Mouse (Mus musculus) E14TG2a.4 (cell line): ENCODE results near the gene Jph4.

Source experiments
- H3K27me3 ChIP-seq: 2 replicates; pipeline ENCODE4 v1.6.1; 2014; ENCODE audit warnings: low read length, control low read depth; ENCODE audit not compliant: insufficient read depth
- H3K36me3 ChIP-seq: 2 replicates; pipeline ENCODE4 v1.6.1; 2014; ENCODE audit warnings: low read length, control low read depth; ENCODE audit not compliant: insufficient read depth
- H3K4me1 ChIP-seq: replicated peaks from 2 replicates; pipeline ENCODE4 v1.6.1; 2014; ENCODE audit warnings: low read depth, low read length, control low read depth
- H3K4me3 ChIP-seq: replicated peaks from 2 replicates; pipeline ENCODE4 v1.5.1; 2014; ENCODE audit warnings: mild to moderate bottlenecking, low read length
- H3K9me3 ChIP-seq: 2 replicates; pipeline ENCODE4 v1.6.1; 2014; ENCODE audit warnings: low read length, control low read depth
- CTCF ChIP-seq: conservative IDR thresholded peaks from 2 replicates; pipeline ENCODE4 v1.5.1; 2014; ENCODE audit warnings: low read length
- NANOG ChIP-seq: IDR thresholded peaks from 2 replicates; pipeline ENCODE4 v1.6.1; 2014; ENCODE audit warnings: borderline replicate concordance, low read length, mixed read lengths
- POU5F1 ChIP-seq: IDR thresholded peaks from 2 replicates; pipeline ENCODE4 v1.6.1; 2014; ENCODE audit warnings: low read length, borderline replicate concordance

The Jph4 gene

DNA sequence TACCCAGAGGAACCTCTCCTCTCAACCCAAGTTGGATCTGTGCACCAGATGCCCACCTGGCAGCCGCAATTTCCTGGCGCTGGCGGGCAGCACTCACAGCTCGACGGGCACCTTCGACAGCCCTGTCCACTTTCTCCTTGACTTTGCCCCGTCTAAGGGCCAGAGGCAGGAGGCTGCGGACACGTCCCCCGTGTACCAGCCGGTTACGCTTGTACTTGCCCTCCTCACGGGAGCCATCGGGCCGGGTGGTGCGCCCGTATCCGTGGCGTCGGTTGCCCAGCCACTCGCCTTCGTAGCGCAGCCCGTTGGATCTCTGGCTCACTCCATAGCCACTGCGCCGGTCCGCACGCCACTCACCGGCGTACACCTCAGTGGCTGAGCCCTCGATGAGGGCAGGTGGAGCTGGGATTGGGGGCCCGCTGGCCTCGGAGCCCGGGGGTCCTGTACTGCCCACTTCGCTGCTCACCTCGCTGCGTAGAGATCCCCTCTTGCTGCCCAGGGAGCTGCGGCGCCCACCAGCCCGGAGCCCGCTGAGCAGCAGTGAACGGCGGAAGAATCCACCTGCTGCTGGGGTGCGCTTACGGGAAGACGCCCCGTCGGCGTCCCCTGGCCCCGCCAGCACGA, 3.3 kb downstream of the Jph4 start:
- no peaks in the 10 kb centered on the region for H3K36me3 ChIP-seq

DNA sequence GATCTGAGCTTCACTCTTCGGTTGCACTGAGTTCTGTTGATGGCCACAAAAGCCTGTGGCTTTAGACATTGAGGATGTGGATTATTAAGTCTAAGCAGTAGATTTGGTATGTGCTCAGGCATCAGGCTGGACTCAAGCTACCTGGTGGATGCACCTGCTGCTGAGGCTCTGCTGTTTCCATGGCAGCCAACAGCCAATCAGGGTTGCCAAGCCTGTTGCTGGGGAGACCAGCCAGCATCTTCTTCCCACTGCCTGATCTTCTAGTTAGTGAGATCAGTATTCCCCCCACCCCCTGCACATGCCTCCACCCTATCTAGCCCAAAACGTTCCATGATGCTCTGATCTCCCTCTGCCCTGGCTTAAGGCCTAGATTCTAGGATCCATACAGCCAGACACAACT, 5.0 kb downstream of the Jph4 start:
- peaks cover 88% of the 10 kb centered on the region for H3K27me3 ChIP-seq
- H3K4me3 ChIP-seq = no peak overlapping the region
- H3K4me1 ChIP-seq = peaks cover 63% of the 10 kb centered on the region
- H3K9me3 ChIP-seq = no peaks in the 10 kb centered on the region
- TF ChIP-seq POU5F1 = no peak
- TF ChIP-seq NANOG = no peak
- no peak for TF ChIP-seq CTCF
- H3K36me3 ChIP-seq = no peaks in the 10 kb centered on the region

More for the DNA sequence above, 3.3 kb downstream of the Jph4 start:
- H3K4me1 ChIP-seq = peaks cover 56% of the 10 kb centered on the region
- no peak for TF ChIP-seq CTCF
- TF ChIP-seq NANOG = no peak
- no peak for TF ChIP-seq POU5F1
- H3K9me3 ChIP-seq = no peaks in the 10 kb centered on the region
- H3K27me3 ChIP-seq = peaks cover 88% of the 10 kb centered on the region
- peak overlapping the region; percentile 85 for H3K4me3 ChIP-seq

DNA sequence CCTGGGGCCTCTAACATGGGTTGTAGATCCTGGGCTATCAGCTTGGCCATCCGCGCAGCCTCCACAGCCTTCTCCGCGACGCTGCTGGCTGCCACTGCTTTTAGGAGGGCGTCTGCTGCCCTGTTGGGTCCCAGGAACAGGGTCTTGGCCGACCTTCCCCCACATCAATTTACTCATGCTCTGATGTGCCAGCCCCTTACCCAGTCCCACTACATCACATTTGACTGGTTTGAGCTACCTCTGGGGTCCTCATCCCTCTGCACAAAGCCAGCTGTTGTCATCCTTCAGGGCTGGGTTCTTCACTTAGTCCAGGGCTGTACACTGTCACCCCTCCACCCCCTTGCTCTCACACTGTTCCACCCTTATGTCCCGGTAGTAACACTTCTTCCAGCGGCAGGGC, 6.7 kb downstream of the Jph4 start:
- H3K36me3 ChIP-seq = no peaks in the 10 kb centered on the region
- no peak overlapping the region for H3K4me3 ChIP-seq
- TF ChIP-seq NANOG (no peak), POU5F1 (no peak), CTCF (no peak)

DNA sequence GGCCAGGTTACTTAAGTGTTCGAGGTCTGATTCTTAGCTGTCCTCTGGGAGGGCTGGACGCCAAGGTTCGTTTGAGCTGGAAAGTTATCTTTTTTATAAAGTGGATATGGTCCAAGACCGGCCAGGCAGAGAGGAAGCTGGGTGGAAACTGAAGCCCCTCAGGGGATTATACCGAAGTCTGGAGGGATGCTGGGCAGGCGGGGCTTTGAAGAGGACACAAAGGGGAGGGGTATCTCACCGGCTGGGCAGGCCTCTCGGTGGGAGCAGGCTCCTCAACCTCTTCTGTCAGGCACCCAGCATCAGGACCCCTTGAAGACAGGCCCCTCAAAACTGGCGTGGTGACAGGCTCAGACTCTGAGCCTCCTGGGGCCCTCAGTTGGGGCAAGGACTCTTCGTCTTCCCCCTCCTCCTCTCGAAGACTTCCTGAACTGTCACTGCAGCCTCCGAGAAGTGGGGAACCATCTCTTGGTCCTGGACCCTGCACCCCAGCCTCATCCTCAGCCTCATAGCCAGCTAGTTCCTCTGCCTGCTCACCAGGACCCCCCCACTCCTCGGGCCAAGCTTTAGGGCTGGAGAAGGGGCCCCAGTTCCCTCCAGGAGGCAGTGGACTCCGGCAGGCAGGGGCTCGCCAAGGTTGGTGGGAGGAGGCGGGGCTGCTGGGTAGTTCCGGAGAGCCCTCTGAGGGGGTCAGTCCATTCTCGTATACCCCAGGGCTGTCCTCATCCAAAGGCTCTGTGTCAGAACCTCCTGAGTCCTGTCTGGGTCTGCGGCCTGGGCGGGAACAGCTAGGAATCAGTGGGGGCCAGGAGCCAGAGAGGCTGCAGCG, 7.5 kb downstream of the Jph4 start:
- H3K9me3 ChIP-seq = no peaks in the 10 kb centered on the region
- H3K36me3 ChIP-seq = no peaks in the 10 kb centered on the region
- peaks cover 63% of the 10 kb centered on the region for H3K27me3 ChIP-seq
- peak overlapping the region; percentile 58 for H3K4me3 ChIP-seq
- peaks cover 68% of the 10 kb centered on the region for H3K4me1 ChIP-seq
- TF ChIP-seq CTCF (no peak), POU5F1 (no peak), NANOG (no peak)

More for the DNA sequence above, 6.7 kb downstream of the Jph4 start:
- H3K9me3 ChIP-seq = no peaks in the 10 kb centered on the region
- peaks cover 71% of the 10 kb centered on the region for H3K27me3 ChIP-seq
- H3K4me1 ChIP-seq = peaks cover 64% of the 10 kb centered on the region

- Histone ChIP-seq H3K4me3 (no peak overlapping the region), H3K27me3 (peaks cover 59% of the 10 kb centered on the region), H3K36me3 (peaks cover 9% of the 10 kb centered on the region), H3K4me1 (peaks cover 69% of the 10 kb centered on the region), H3K9me3 (no peaks in the 10 kb centered on the region)
- TF ChIP-seq POU5F1 = no peak
- no peak for TF ChIP-seq CTCF
- TF ChIP-seq NANOG = no peak
Measured at GRCm38 (mm10) chr14:55108202-55108870, 8.4 kb downstream of the Jph4 start.

GRCm38 (mm10) chr14:55106990-55107389, 9.7 kb downstream of the Jph4 start:
- TF ChIP-seq POU5F1 (no peak), CTCF (no peak), NANOG (no peak)
- Histone ChIP-seq H3K27me3 (peaks cover 47% of the 10 kb centered on the region), H3K9me3 (no peaks in the 10 kb centered on the region), H3K4me1 (peaks cover 64% of the 10 kb centered on the region), H3K36me3 (peaks cover 22% of the 10 kb centered on the region), H3K4me3 (no peak overlapping the region)

GRCm38 (mm10) chr14:55105836-55106809, 10.6 kb downstream of the Jph4 start, which contains the start of gene Ap1g2:
Ap1g2 (minus strand) TSS chr14:55106593.
- Histone ChIP-seq H3K27me3 (peaks cover 38% of the 10 kb centered on the region), H3K36me3 (peaks cover 27% of the 10 kb centered on the region), H3K9me3 (no peaks in the 10 kb centered on the region), H3K4me1 (peaks cover 70% of the 10 kb centered on the region), H3K4me3 (peak within 1 kb of the TSS; percentile 82)
- TF ChIP-seq POU5F1 = no peak
- TF ChIP-seq NANOG = no peak

GRCm38 (mm10) chr14:55105386-55105785, 11.3 kb downstream of the Jph4 start:
- no peak for TF ChIP-seq CTCF
- no peak for TF ChIP-seq POU5F1
- TF ChIP-seq NANOG = no peak
- Histone ChIP-seq H3K27me3 (peaks cover 31% of the 10 kb centered on the region), H3K4me3 (peak overlapping the region; percentile 82), H3K4me1 (peaks cover 77% of the 10 kb centered on the region), H3K9me3 (no peaks in the 10 kb centered on the region), H3K36me3 (peaks cover 31% of the 10 kb centered on the region)
